Mouse (Mus musculus): ENCODE results near the gene Krr1. TPM values are rescaled to one million over a fixed set of nuclear protein-coding genes. Genes with fewer than 3 reads are reported as not detected.
"Not testable (repeated sequence)": the region's sequence is repeated elsewhere in the genome, so short reads cannot be mapped to it uniquely, and the experiment has no call there.

Gene Krr1
- polyA plus RNA-seq, 1 experiment: 3.1 TPM

DNA sequence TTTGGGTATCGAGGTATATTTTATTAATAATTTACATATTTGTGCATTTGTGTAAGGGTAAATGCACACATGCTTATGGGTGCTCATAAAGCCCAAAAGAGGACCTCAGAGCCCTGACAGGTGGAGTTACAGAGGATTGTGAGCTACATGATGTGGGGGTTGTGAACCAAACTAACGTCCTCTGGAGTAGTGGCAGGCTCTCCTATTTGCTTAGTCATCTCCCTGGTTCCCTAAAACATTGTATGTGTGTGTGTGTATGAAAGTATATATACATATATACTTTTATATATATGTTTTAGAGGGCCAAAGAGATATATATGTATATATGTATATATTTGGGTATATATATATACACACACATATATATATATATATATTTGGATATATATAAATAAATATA lies 51.1 kb downstream of the Krr1 start:
- 59% methylated on average over 2 of the region's 2 CpGs for WGBS
- TF ChIP-seq POLR2A (IDR thresholded peaks at IDR 0.05; ENCODE audit: low read depth, low read length) (no peak), CTCF (IDR thresholded peaks at IDR 0.05; ENCODE audit: extremely low read depth, insufficient read depth, insufficient read length, insufficient replicate concordance) (no peak)
- H3K4me3 ChIP-seq (ENCODE audit: extremely low read depth, insufficient read depth, insufficient read length): no peak overlapping the region
- DNase-seq (ENCODE audit: low read depth in 1 of 2, low spot score in 2 of 2): no peak
- H3K4me1 ChIP-seq (ENCODE audit: control insufficient read depth, insufficient read depth, insufficient read length): no peaks in the 10 kb centered on the region
- H3K27me3 ChIP-seq (ENCODE audit: control insufficient read depth, insufficient read depth, low read length): no peaks in the 10 kb centered on the region
- no peaks in the 10 kb centered on the region for H3K36me3 ChIP-seq (ENCODE audit: control insufficient read depth, insufficient read depth, low read length)
- H3K27ac ChIP-seq (ENCODE audit: insufficient read depth, low read length): no peak overlapping the region

DNA sequence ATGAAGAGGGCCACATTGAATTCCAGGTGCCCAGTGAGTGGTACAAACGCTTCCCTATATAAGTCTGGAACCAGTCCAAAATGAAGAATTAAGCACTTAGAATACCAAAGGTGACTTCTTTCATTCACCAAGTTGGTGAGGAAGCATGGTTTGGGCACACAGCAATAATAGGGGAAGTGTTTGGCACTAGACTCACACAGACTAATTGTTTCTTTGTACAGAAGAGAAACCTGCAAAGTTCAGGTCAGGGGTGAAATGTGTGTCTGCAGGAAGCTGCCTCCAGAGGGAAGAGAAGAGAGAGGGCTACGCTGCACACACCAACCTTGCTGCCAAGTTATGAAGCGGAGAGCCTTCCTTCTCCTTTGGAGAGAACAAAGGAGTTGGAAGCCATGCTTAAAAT lies 56.2 kb downstream of the Krr1 start:
- WGBS: 61% methylated on average over 3 of the region's 3 CpGs
- not testable (repeated sequence) for H3K4me1 ChIP-seq (ENCODE audit: control insufficient read depth, insufficient read depth, insufficient read length); H3K27ac ChIP-seq (ENCODE audit: insufficient read depth, low read length); H3K36me3 ChIP-seq (ENCODE audit: control insufficient read depth, insufficient read depth, low read length); H3K27me3 ChIP-seq (ENCODE audit: control insufficient read depth, insufficient read depth, low read length); H3K4me3 ChIP-seq (ENCODE audit: extremely low read depth, insufficient read depth, insufficient read length); DNase-seq (ENCODE audit: low read depth in 1 of 2, low spot score in 2 of 2)

Other genes starting within 250 kb of the Krr1 start
- 26.0 and 30.3 TPM in 2 replicates for gene Glipr1, start 30.0 kb downstream of the Krr1 start, polyA plus RNA-seq (2012; rRNA removed)
- gene Glipr1l1, start 87.5 kb downstream of the Krr1 start, polyA plus RNA-seq (2012; rRNA removed): not detected in 2 replicates
- not detected in 2 replicates for gene Glipr1l2, start 110.7 kb downstream of the Krr1 start, polyA plus RNA-seq (2012; rRNA removed)
- gene Glipr1l3, start 187.7 kb downstream of the Krr1 start, polyA plus RNA-seq (2012; rRNA removed): not detected in 2 replicates
- gene Caps2, start 191.0 kb downstream of the Krr1 start, polyA plus RNA-seq (2012; rRNA removed): not detected in 2 replicates